Mouse (Mus musculus) ES-CJ7 (cell line): ENCODE results near the gene Gm3460.
"Not testable (repeated sequence)": the region's sequence is repeated elsewhere in the genome, so short reads cannot be mapped to it uniquely, and the experiment has no call there.

Experiments used
- DNase-seq: peaks from one replicate; pipeline ENCODE4 v3.0.0; 2011; ENCODE audit warnings: low read depth, low spot score

Gm3460 gene

DNA sequence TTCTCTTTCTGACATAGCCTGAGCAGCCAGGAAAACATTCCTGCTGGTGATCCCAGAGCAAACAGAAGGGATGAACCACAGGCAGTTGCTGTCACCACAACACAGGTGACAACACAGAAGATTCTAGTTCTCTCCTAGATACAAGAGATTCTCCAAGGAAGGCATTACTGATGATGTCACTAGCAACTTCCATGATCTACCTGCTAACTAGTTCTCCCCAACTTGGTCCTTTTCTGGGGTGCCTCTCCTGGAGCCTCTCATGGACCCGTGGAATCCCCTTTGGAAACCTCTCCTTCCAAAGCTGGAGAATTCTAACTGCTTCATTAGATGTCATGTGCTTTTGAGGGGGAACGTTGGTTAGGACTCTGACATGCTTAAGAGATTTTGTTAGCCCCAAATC is at the start of gene Gm3460:
Gm3460 (minus strand) TSS at position 101 of the 400 bp plus-strand sequence.
- DNase-seq: not testable (repeated sequence)

DNA sequence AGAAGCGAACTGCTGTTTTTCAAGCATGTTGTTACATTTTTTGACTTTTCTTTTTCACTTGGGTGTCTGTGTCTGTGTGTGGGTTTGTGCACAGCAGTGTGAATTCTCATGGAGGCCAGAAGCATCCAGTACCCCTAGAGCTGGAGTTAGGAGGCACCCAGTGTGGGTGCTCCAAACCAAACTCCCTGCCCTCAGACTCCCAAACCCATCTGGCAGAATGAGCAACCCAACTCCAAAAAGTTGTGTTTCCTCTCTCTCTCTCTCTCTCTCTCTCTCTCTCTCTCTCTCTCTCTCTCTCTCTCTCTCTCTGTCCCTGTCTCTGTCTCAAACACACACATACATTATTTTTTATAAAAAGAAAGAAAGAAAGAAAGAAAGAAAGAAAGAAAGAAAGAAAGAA is 15.8 kb downstream of the Gm3460 start:
- DNase-seq: not testable (repeated sequence)

DNA sequence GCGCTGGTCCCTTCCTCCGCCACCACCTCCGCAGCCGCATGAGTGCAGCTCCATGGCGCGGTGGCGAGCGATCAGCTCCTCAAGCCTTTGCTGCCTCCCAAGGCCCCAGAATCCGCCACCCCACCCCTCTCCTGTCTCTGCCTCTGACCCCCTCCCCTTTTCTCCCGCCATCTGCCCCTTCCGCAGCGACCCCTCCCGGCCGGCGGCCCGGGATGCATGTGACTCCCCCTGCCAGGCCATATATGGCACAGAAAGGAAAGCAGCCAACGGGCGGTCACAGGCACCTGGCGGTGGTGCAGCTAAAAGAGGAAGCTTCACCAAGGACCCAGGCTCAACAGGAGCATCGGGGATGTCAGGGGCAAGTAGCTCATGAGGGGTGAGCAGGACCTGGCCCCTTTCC is 17.2 kb downstream of the Gm3460 start:
- not testable (repeated sequence) for DNase-seq

DNA sequence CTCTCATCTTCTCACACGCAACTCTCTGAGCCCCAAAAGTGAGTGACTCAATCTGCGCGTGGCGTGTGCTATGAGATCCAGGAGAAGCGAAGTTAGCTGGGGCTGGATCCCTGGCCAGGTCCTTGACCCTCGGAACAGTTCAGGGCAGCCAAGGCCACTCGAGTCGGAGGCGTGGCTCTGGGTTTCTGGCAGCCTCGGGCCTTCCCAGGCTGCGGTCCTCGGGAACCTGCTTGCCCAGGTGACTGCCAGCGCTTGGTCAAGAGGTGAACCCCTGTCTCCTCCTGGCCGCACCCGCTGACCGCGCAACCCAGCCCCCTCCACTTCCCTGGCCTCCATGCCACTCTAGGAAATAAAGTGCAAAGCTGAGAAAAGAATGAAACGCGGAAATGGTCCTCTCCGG is 17.7 kb downstream of the Gm3460 start:
- not testable (repeated sequence) for DNase-seq

DNA sequence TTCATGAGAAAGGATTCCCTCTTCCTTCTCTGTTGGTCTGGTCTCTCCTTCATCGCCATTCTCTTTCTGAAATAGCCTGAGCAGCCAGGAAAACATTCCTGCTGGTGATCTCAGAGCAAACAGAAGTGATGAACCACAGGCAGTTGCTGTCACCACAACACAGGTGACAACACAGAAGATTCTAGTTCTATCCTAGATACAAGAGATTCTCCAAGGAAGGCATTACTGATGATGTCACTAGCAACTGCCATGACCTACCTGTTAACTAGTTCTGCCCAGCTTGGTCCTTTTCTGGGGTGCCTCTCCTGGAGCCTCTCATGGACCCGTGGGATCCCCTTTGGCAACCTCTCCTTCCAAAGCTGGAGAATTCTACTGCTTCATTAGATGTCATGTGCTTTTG is 31.7 kb downstream of the Gm3460 start, which contains the start of gene Gm3629:
Gm3629 (minus strand) TSS at position 101 of the 400 bp plus-strand sequence.
- not testable (repeated sequence) for DNase-seq
